Mouse (Mus musculus): ENCODE data around the gene Prpf6. TPM values are rescaled to one million over a fixed set of nuclear protein-coding genes. Genes with fewer than 3 reads are reported as not detected.

The Prpf6 gene
- polyA plus RNA-seq, 1 experiment from 2014 or later, result 69.5 TPM

GRCm38 (mm10) chr2:181683381-181683780 lies 91.7 kb downstream of the Prpf6 start:
- no peak overlapping the region for H3K4me3 ChIP-seq (replicated peaks)
- ATAC-seq (replicated peaks; ENCODE audit: low FRiP score), result no peak
- H3K9ac ChIP-seq, result no peak overlapping the region
- H3K36me3 ChIP-seq, result peaks cover 25% of the 10 kb centered on the region
- no peak overlapping the region for H3K4me2 ChIP-seq
- no peaks in the 10 kb centered on the region for H3K27me3 ChIP-seq
- no peaks in the 10 kb centered on the region for H3K9me3 ChIP-seq (replicated peaks)
- H3K4me1 ChIP-seq, result peaks cover 16% of the 10 kb centered on the region
- WGBS, result 64% methylated on average over 4 of the region's 4 CpGs
- no peak overlapping the region for H3K27ac ChIP-seq

- WGBS, result 89% methylated on average over 1 of the region's 1 CpGs
- no peaks in the 10 kb centered on the region for H3K27me3 ChIP-seq
- H3K9ac ChIP-seq, result no peak overlapping the region
- H3K4me3 ChIP-seq (replicated peaks), result no peak overlapping the region
- H3K4me1 ChIP-seq, result peaks cover 11% of the 10 kb centered on the region
- no peak overlapping the region for H3K4me2 ChIP-seq
- no peak overlapping the region for H3K27ac ChIP-seq
- H3K9me3 ChIP-seq (replicated peaks), result no peaks in the 10 kb centered on the region
- H3K36me3 ChIP-seq, result peaks cover 38% of the 10 kb centered on the region
- no peak for ATAC-seq (replicated peaks; ENCODE audit: low FRiP score)
These were observed 93.0 kb downstream of the Prpf6 start for GRCm38 (mm10) chr2:181684713-181685112.

- Histone ChIP-seq H3K9ac (no peak overlapping the region), H3K36me3 (peaks cover 46% of the 10 kb centered on the region), H3K4me1 (peaks cover 8% of the 10 kb centered on the region), H3K4me2 (no peak overlapping the region), H3K27me3 (no peaks in the 10 kb centered on the region), H3K4me3 (replicated peaks) (no peak overlapping the region), H3K27ac (no peak overlapping the region), H3K9me3 (replicated peaks) (no peaks in the 10 kb centered on the region)
- ATAC-seq (replicated peaks; ENCODE audit: low FRiP score), result no peak
- WGBS, result 94% methylated on average over 4 of the region's 4 CpGs
These were observed 94.0 kb downstream of the Prpf6 start for GRCm38 (mm10) chr2:181685686-181686085.

- 92% methylated on average over 8 of the region's 8 CpGs for WGBS
- Histone ChIP-seq H3K9ac (no peak overlapping the region), H3K36me3 (peaks cover 46% of the 10 kb centered on the region), H3K4me3 (replicated peaks) (no peak overlapping the region), H3K4me2 (no peak overlapping the region), H3K27me3 (no peaks in the 10 kb centered on the region), H3K27ac (no peak overlapping the region), H3K9me3 (replicated peaks) (no peaks in the 10 kb centered on the region), H3K4me1 (peaks cover 6% of the 10 kb centered on the region)
- ATAC-seq (replicated peaks; ENCODE audit: low FRiP score), result no peak
These were observed 95.9 kb downstream of the Prpf6 start for GRCm38 (mm10) chr2:181687586-181687985.

- WGBS, result 88% methylated on average over 10 of the region's 10 CpGs
- Histone ChIP-seq H3K36me3 (peaks cover 46% of the 10 kb centered on the region), H3K27ac (no peak overlapping the region), H3K9ac (no peak overlapping the region), H3K27me3 (no peaks in the 10 kb centered on the region), H3K4me1 (peaks cover 20% of the 10 kb centered on the region), H3K9me3 (replicated peaks) (no peaks in the 10 kb centered on the region), H3K4me2 (no peak overlapping the region), H3K4me3 (replicated peaks) (no peak overlapping the region)
- ATAC-seq (replicated peaks; ENCODE audit: low FRiP score), result no peak
These were observed 97.9 kb downstream of the Prpf6 start for GRCm38 (mm10) chr2:181689466-181690160.

GRCm38 (mm10) chr2:181691083-181691482 lies 99.4 kb downstream of the Prpf6 start:
- WGBS, result 91% methylated on average over 6 of the region's 6 CpGs
- no peaks in the 10 kb centered on the region; the same call in 1 of the 2 replicates for H3K27me3 ChIP-seq
- no peak overlapping the region for H3K9ac ChIP-seq
- no peaks in the 10 kb centered on the region for H3K9me3 ChIP-seq (replicated peaks)
- H3K4me3 ChIP-seq (replicated peaks), result no peak overlapping the region
- 0 out of 2 replicates have a peak overlapping the region, but pooled peaks have one; percentile 14 for H3K4me2 ChIP-seq
- peaks cover 22% of the 10 kb centered on the region for H3K4me1 ChIP-seq
- H3K36me3 ChIP-seq, result peaks cover 44% of the 10 kb centered on the region
- ATAC-seq (replicated peaks; ENCODE audit: low FRiP score), result no peak
- H3K27ac ChIP-seq, result no peak overlapping the region

- H3K27me3 ChIP-seq, result no peaks in the 10 kb centered on the region; the same call in 1 of the 2 replicates
- H3K4me3 ChIP-seq (replicated peaks), result no peak overlapping the region
- no peak overlapping the region for H3K9ac ChIP-seq
These were observed 99.9 kb downstream of the Prpf6 start for GRCm38 (mm10) chr2:181691571-181691970.

GRCm38 (mm10) chr2:181692304-181692703 lies 100.6 kb downstream of the Prpf6 start:
- Histone ChIP-seq H3K27me3 (no peaks in the 10 kb centered on the region; the same call in 1 of the 2 replicates), H3K36me3 (peaks cover 31% of the 10 kb centered on the region), H3K27ac (no peak overlapping the region), H3K4me2 (peak overlapping the region; percentile 93), H3K4me1 (peaks cover 22% of the 10 kb centered on the region), H3K9me3 (replicated peaks) (no peaks in the 10 kb centered on the region), H3K4me3 (replicated peaks) (0 out of 2 replicates have a peak overlapping the region, but pooled peaks have one; percentile 78), H3K9ac (no peak overlapping the region)
- 87% methylated on average over 3 of the region's 3 CpGs for WGBS
- ATAC-seq (replicated peaks; ENCODE audit: low FRiP score), result no peak

More at GRCm38 (mm10) chr2:181691571-181691970, 99.9 kb downstream of the Prpf6 start:
- H3K4me1 ChIP-seq, result peaks cover 22% of the 10 kb centered on the region
- H3K27ac ChIP-seq, result no peak overlapping the region
- no peaks in the 10 kb centered on the region for H3K9me3 ChIP-seq (replicated peaks)
- peaks cover 39% of the 10 kb centered on the region for H3K36me3 ChIP-seq
- 89% methylated on average over 4 of the region's 4 CpGs for WGBS
- H3K4me2 ChIP-seq, result 0 out of 2 replicates have a peak overlapping the region, but pooled peaks have one; percentile 14
- ATAC-seq (replicated peaks; ENCODE audit: low FRiP score), result no peak

GRCm38 (mm10) chr2:181693339-181694280 lies 101.9 kb downstream of the Prpf6 start, which contains the start of gene Rgs19:
TSS of gene Rgs19 (minus strand) at chr2:181693977.
- Histone ChIP-seq H3K4me3 (replicated peaks) (peak within 1 kb of the TSS; percentile 78), H3K9ac (peak within 1 kb of the TSS; percentile 82), H3K27ac (peak within 1 kb of the TSS; percentile 65; the same call in 1 of the 2 replicates), H3K36me3 (peaks cover 19% of the 10 kb centered on the region), H3K27me3 (no peaks in the 10 kb centered on the region; the same call in 1 of the 2 replicates), H3K4me1 (peaks cover 22% of the 10 kb centered on the region), H3K9me3 (replicated peaks) (no peaks in the 10 kb centered on the region), H3K4me2 (peak within 1 kb of the TSS; percentile 93)
- under 1% methylated on average over 75 of the region's 75 CpGs for WGBS
- peak; percentile 87 for ATAC-seq (replicated peaks; ENCODE audit: low FRiP score)

GRCm38 (mm10) chr2:181694581-181694980 lies 102.9 kb downstream of the Prpf6 start:
- Histone ChIP-seq H3K27me3 (no peaks in the 10 kb centered on the region; the same call in 1 of the 2 replicates), H3K27ac (no peak overlapping the region), H3K4me1 (peaks cover 22% of the 10 kb centered on the region), H3K36me3 (peaks cover 9% of the 10 kb centered on the region), H3K9me3 (replicated peaks) (no peaks in the 10 kb centered on the region), H3K9ac (no peak overlapping the region), H3K4me3 (replicated peaks) (no peak overlapping the region), H3K4me2 (peak overlapping the region; percentile 93)
- no peak for ATAC-seq (replicated peaks; ENCODE audit: low FRiP score)
- 86% methylated on average over 3 of the region's 3 CpGs for WGBS

GRCm38 (mm10) chr2:181695776-181696175 lies 104.1 kb downstream of the Prpf6 start:
- H3K27ac ChIP-seq, result no peak overlapping the region
- no peaks in the 10 kb centered on the region; the same call in 1 of the 2 replicates for H3K27me3 ChIP-seq
- no peak overlapping the region for H3K4me3 ChIP-seq (replicated peaks)
- no peaks in the 10 kb centered on the region for H3K9me3 ChIP-seq (replicated peaks)
- ATAC-seq (replicated peaks; ENCODE audit: low FRiP score), result no peak
- H3K36me3 ChIP-seq, result no peaks in the 10 kb centered on the region
- H3K4me1 ChIP-seq, result peaks cover 22% of the 10 kb centered on the region
- no peak overlapping the region for H3K4me2 ChIP-seq
- no peak overlapping the region for H3K9ac ChIP-seq
- WGBS, result 65% methylated on average over 1 of the region's 1 CpGs
